Mouse (Mus musculus) C2C12 (cell line): Measurements from ENCODE around the gene Tmem218.

Experiments used
- CTCF ChIP-seq: IDR thresholded peaks from one replicate; pipeline ENCODE4 v1.5.1; 2011; ENCODE audit not compliant: control insufficient read depth, insufficient read depth, insufficient read length
- FOSL1 ChIP-seq: IDR thresholded peaks from one replicate; pipeline ENCODE4 v1.8.0; 2011; ENCODE audit warnings: mild to moderate bottlenecking, low read length; ENCODE audit not compliant: poor library complexity, insufficient read depth, severe bottlenecking
- MAX ChIP-seq: IDR thresholded peaks from one replicate; pipeline ENCODE4 v1.6.1; 2011; ENCODE audit warnings: mild to moderate bottlenecking, control low read depth
- MYOD1 ChIP-seq: IDR thresholded peaks from one replicate; pipeline ENCODE4 v1.6.1; 2011; ENCODE audit warnings: low read depth; ENCODE audit not compliant: control insufficient read depth, insufficient read length
- MYOG ChIP-seq: IDR thresholded peaks from one replicate; pipeline ENCODE4 v1.6.1; 2011; ENCODE audit not compliant: control insufficient read depth, insufficient read length; ENCODE audit errors: extremely low read depth
- USF1 ChIP-seq: IDR thresholded peaks from one replicate; pipeline ENCODE4 v1.6.1; 2011; ENCODE audit warnings: low read depth, mild to moderate bottlenecking, control low read depth, moderate library complexity

DNA sequence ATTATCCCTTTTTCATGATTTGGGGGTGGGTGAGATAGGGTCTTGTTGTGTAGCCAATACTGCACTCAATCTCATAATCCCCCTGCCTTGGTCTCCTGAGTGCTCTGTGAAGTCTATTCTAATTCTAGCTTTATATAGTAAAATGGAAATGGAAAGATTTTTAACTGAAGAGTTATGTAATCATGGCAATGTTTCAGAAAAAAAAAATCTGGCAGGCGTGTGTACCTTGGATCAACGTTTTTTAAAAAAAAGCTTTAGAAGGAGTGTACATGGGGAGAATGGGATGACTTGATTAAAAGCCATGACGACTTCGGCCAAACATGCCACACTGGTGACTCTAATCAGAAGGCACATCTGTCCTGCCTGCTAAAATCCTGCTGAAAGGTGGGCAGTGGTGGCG, 20.6 kb upstream of the Tmem218 start:
- TF ChIP-seq CTCF (no peak), USF1 (no peak), FOSL1 (no peak), MYOG (no peak), MYOD1 (no peak), MAX (no peak)
